Mouse (Mus musculus) liver, postnatal 0 days (tissue): Measurements from ENCODE around the gene Sulf2.

Experiments used
- CTCF ChIP-seq: sonication (generic); IDR thresholded peaks from 2 replicates; pipeline ENCODE4 v1.5.1; 2016; ENCODE audit warnings: antibody characterized with exemption, low read depth
- EP300 ChIP-seq: IDR thresholded peaks from 2 replicates; pipeline ENCODE4 v1.6.1; 2016; ENCODE audit warnings: antibody characterized with exemption, low read depth, mild to moderate bottlenecking

- TF ChIP-seq EP300: no peak
- no peak for TF ChIP-seq CTCF
Measured at GRCm38 (mm10) chr2:166051421-166051820, 104.0 kb downstream of the Sulf2 start.
